ENCODE assay signal across 22 mouse cellular contexts in the genomic region with DNA sequence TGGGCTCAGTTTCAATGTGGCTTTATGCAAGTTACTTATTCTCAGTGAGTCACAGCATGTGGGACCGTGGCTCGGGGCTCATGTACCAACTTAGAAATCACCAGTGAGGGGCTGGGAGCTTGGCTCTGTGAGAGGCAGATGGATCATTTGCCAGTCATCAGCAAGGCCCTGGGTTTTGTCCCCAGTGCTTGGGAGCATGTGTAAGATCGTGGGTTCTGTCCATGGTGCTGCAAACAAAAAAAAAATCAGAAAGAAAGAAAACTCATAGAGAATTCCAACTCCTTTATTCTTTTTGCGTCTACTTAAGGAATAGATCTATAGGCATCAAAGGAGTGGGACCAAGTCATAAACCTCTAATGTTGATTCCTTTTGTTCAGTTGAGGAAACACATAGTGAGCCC.
DNase-seq lines count a peak whose midpoint lies in the region; ATAC-seq lines count a peak whose summit lies in the region.
"Had no signal": no experiment of that assay in that cellular context is flagged by ENCODE, and none has a peak within 500 bp of the region (broad histone marks: within the 10 kb centered on the region; RNA-seq: fewer than 3 reads in every experiment).

No protein-coding gene starts in this region.

- H3K36me3 ChIP-seq in forebrain, embryonic 16.5 days (ENCODE audit: control insufficient read depth, insufficient read depth): no peaks in the 10 kb centered on the region
- H3K36me3 ChIP-seq: embryonic facial prominence, embryonic 12.5 days; G1E; heart, embryonic 13.5 days had no signal

- H3K9ac ChIP-seq in forebrain, embryonic 16.5 days (replicated peaks; ENCODE audit: low read depth, low read length): no peak overlapping the region
- H3K9ac ChIP-seq: embryonic facial prominence, embryonic 12.5 days; forebrain, embryonic 12.5 days; forebrain, postnatal 0 days; heart, embryonic 13.5 days; hindbrain, embryonic 12.5 days had no signal

- H3K27me3 ChIP-seq in forebrain, embryonic 16.5 days (replicated peaks; ENCODE audit: control insufficient read depth, insufficient read depth, low read length): no peaks in the 10 kb centered on the region
- H3K27me3 ChIP-seq: embryonic facial prominence, embryonic 12.5 days; forebrain, embryonic 12.5 days; hindbrain, embryonic 12.5 days had no signal

- H3K4me1 ChIP-seq in forebrain, embryonic 16.5 days (replicated peaks; ENCODE audit: control insufficient read depth, insufficient read depth, low read length): no peaks in the 10 kb centered on the region
- H3K4me1 ChIP-seq: embryonic facial prominence, embryonic 12.5 days; forebrain, embryonic 12.5 days; heart, embryonic 13.5 days; hindbrain, embryonic 12.5 days had no signal

- H3K4me3 ChIP-seq in forebrain, embryonic 16.5 days (replicated peaks; ENCODE audit: low read length): no peak overlapping the region
- H3K4me3 ChIP-seq: embryonic facial prominence, embryonic 12.5 days; forebrain, embryonic 12.5 days; heart, embryonic 13.5 days; hindbrain, embryonic 12.5 days had no signal

- no peak overlapping the region for H3K4me2 ChIP-seq in forebrain, embryonic 16.5 days (ENCODE audit: low read length)
- H3K4me2 ChIP-seq: embryonic facial prominence, embryonic 12.5 days; forebrain, embryonic 12.5 days; heart, embryonic 13.5 days; hindbrain, embryonic 12.5 days had no signal

- ATAC-seq in forebrain, embryonic 16.5 days: no peak
- ATAC-seq: forebrain, postnatal 0 days; hindbrain, postnatal 0 days had no signal

- DNase-seq in embryo, embryonic 11.5 days (ENCODE audit: low read depth, low spot score): peak; percentile 7
- DNase-seq in embryo, embryonic 11 days: no peak
- DNase-seq in right cerebral cortex, adult 2 months (ENCODE audit: low spot score in 2 of 2): peak; percentile 33 to 34
- DNase-seq in right cerebral cortex, postnatal 25 days: no peak
- peak; percentile 40 for DNase-seq in NIH3T3 (ENCODE audit: low read depth)
- DNase-seq in thymus, postnatal 14 days: no peak
- DNase-seq in gastrocnemius, postnatal 25 days: no peak
- DNase-seq: adrenal gland, adult 2 months; adrenal gland, postnatal 25 days; cerebellum, adult 2 months; cerebellum, postnatal 10 days; forebrain, postnatal 0 days; gastrocnemius, postnatal 14 days; heart, postnatal 36 days; kidney, adult 11 months had no signal

- WGBS in forebrain, embryonic 16.5 days: 85% methylated on average over 4 of the region's 4 CpGs

- no peaks in the 10 kb centered on the region for H3K9me3 ChIP-seq in forebrain, embryonic 16.5 days (ENCODE audit: control insufficient read depth, low read length)
- H3K9me3 ChIP-seq: embryonic facial prominence, embryonic 12.5 days; forebrain, embryonic 12.5 days; G1E; heart, embryonic 13.5 days; hindbrain, embryonic 12.5 days had no signal

- no peak overlapping the region for H3K27ac ChIP-seq in forebrain, embryonic 16.5 days (ENCODE audit: low read length)
- H3K27ac ChIP-seq: embryonic facial prominence, embryonic 12.5 days; forebrain, embryonic 12.5 days; heart, embryonic 13.5 days; hindbrain, embryonic 12.5 days; hindbrain, postnatal 0 days had no signal

Comparison
In these comparisons a context has a peak if more than half of its experiments do, and no peak if none do; other contexts are left out.
1. DNase-seq: peak in embryo, embryonic 11.5 days (single experiment), right cerebral cortex, adult 2 months (2 of 2) and NIH3T3 (single experiment); none in embryo, embryonic 11 days (single experiment), right cerebral cortex, postnatal 25 days (single experiment), thymus, postnatal 14 days (single experiment) and gastrocnemius, postnatal 25 days (single experiment).